Mouse (Mus musculus) liver, adult 2 months (tissue): ENCODE measurements around the gene Abcc8.

Experiments
- CTCF ChIP-seq: fragments of 200-500 bp; IDR thresholded peaks from 2 replicates; pipeline ENCODE4 v1.5.1; 2011; ENCODE audit warnings: low read depth, low read length, control low read depth
- POLR2A ChIP-seq: fragments of 200-500 bp; IDR thresholded peaks from 2 replicates; pipeline ENCODE4 v1.6.1; 2011; ENCODE audit warnings: low read length, control low read depth; ENCODE audit not compliant: insufficient read depth; ENCODE audit errors: extremely low read depth

DNA sequence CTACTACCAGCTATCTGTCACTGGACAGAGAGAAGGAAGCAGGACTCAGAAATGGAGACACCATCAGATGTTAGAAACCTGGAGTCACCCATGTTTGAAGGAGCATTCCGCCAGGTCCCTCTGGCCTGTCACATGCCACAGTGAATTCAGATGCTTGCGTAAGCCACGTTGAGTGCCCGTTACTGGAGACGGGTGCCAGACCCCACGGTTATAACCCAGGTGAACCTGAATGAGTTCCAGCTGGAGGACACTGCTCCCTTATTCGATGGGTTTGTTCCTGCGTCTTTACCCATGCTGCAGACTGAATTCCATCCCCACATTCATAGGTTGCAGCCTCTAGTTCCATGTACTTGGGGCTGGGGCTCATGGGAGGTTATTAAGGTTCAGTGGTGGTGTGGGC is 76.1 kb downstream of the Abcc8 start:
- TF ChIP-seq CTCF (no peak), POLR2A (no peak)
